Mouse (Mus musculus) limb, embryonic 13.5 days (tissue): Measurements from ENCODE around the gene Gabpb2. TPM values are rescaled to one million over a fixed set of nuclear protein-coding genes. Genes with fewer than 3 reads are reported as not detected.

Experiments
- ATAC-seq: fragments of 200-750 bp; cut with Nextera tagmentation; 2 replicates; pipeline ENCODE4 v1.8.0; 2017; ENCODE audit warnings: low read depth, moderate number of reproducible peaks, moderate TSS enrichment; ENCODE audit not compliant: low FRiP score
- H3K27ac ChIP-seq: fragments of 300-500 bp; sonication (generic); 2 replicates; pipeline ENCODE4 v1.5.1; 2015; ENCODE audit warnings: inconsistent platforms, mild to moderate bottlenecking, moderate library complexity
- H3K27me3 ChIP-seq: fragments of 300-500 bp; sonication (generic); 2 replicates; pipeline ENCODE4 v1.6.1; 2015; ENCODE audit warnings: mild to moderate bottlenecking, inconsistent platforms
- H3K36me3 ChIP-seq: fragments of 300-500 bp; sonication (generic); 2 replicates; pipeline ENCODE4 v1.6.1; 2015; ENCODE audit warnings: inconsistent platforms, mild to moderate bottlenecking, moderate library complexity
- H3K4me1 ChIP-seq: fragments of 300-500 bp; sonication (generic); 2 replicates; pipeline ENCODE4 v1.6.1; 2015; ENCODE audit warnings: inconsistent platforms
- H3K4me2 ChIP-seq: fragments of 300-500 bp; sonication (generic); replicated peaks from 2 replicates; pipeline ENCODE4 v1.6.1; 2015; ENCODE audit warnings: inconsistent platforms, mild to moderate bottlenecking, moderate library complexity
- H3K4me3 ChIP-seq: fragments of 300-500 bp; sonication (generic); 2 replicates; pipeline ENCODE4 v1.5.1; 2015; ENCODE audit warnings: moderate library complexity, mild to moderate bottlenecking, inconsistent platforms
- H3K9ac ChIP-seq: fragments of 300-500 bp; sonication (generic); 2 replicates; pipeline ENCODE4 v1.6.1; 2015; ENCODE audit warnings: mild to moderate bottlenecking, inconsistent platforms
- H3K9me3 ChIP-seq: fragments of 300-500 bp; sonication (generic); 2 replicates; pipeline ENCODE4 v1.6.1; 2016; ENCODE audit warnings: inconsistent platforms
- WGBS: fragments of 180-500 bp; shearing (Covaris S2); methylation state at CpG from one replicate; pipeline ENCODE4 v1.1.7; 2015; 5-methylcytosine and 5-hydroxymethylcytosine counted together
- polyA plus RNA-seq: library from polyadenylated mRNA; unstranded; fragments of >200 nt; fragmentation: Nextera tagmentation; extraction: Ambion mirVana; gene quantifications from 2 replicates; pipeline ENCODE4 v1.2.1, GENCODE M21; 2015

Gene Gabpb2
- polyA plus RNA-seq: 11.5 and 12.5 TPM in 2 replicates

DNA sequence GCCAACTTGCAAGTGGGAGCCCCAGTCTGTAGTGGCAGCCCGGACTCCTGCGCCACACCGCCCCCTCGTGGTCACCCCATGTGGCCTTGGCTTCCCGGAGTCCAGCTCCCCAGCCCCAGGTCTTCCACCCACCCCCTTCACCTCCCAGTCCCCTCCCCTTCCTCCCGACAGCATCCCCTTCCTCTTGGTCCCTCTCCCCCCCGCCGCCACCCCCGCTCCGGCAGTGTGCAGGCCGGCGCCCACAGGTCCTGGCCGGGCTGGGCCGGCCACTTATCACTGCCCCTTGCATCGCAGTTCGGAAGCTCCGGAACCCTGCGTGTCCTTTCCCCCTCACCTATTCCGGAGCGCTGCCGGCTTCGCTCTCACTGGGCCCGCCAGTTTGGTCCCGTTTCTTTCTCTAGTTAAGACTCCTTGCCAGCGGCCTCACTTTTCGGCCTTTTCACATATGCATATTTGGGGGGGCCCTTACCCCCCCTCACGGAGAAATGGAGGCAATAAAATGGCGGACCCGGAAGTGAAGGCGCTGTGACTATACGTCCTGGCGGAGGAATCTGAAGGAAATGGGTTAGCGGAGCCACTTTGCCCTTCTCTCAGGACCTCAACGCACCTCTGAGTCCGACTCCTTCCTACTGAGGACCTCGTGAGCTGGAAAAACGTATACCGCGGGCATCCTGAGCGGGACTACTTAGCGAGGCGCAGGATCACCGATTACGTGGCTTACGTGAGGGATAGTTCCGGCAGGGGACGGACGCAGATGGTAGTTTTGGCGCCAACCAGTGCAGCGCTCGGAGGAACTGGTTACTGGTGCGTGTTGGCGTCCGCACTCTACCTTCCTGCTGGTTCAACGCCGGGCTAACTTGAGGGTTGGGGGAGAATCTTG, at the start of gene Gabpb2:
Gene Gabpb2 (minus strand): TSS at position 662 of the 880 bp plus-strand sequence.
- peak; percentile 94 for ATAC-seq
- Histone ChIP-seq H3K9ac (peak within 1 kb of the TSS; percentile 92), H3K36me3 (peaks cover 50% of the 10 kb centered on the region), H3K9me3 (no peaks in the 10 kb centered on the region), H3K4me3 (peak within 1 kb of the TSS; percentile 70), H3K4me1 (peaks cover 13% of the 10 kb centered on the region), H3K27me3 (no peaks in the 10 kb centered on the region), H3K4me2 (peak within 1 kb of the TSS; percentile 71), H3K27ac (peak within 1 kb of the TSS; percentile 100)
- WGBS: under 1% methylated on average over 55 of the region's 56 CpGs

DNA sequence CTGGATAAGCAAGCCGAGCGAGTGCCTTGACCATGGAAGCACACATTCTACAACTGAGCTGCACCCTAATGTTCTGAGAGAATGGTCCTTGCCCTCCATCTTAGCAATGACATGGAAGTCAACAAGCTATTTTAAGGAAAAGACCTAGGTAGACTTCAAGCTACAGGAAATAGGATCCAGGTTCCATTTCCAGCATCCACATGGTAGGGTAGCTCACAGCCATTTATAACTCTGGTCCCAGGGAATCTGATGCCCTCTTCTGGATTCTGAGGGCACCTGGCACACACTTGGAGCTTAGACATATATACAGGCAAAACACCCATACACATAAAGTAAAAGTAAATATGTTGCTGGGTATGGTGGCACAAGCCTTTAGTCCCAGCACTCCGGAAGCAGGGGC, 48.3 kb upstream of the Gabpb2 start:
- 95% methylated on average over 3 of the region's 3 CpGs for WGBS
- Histone ChIP-seq H3K36me3 (peaks cover 78% of the 10 kb centered on the region), H3K4me3 (no peak overlapping the region), H3K9me3 (no peaks in the 10 kb centered on the region), H3K27ac (no peak overlapping the region), H3K4me2 (no peak overlapping the region), H3K27me3 (no peaks in the 10 kb centered on the region), H3K4me1 (no peaks in the 10 kb centered on the region), H3K9ac (no peak overlapping the region)
- ATAC-seq: no peak

DNA sequence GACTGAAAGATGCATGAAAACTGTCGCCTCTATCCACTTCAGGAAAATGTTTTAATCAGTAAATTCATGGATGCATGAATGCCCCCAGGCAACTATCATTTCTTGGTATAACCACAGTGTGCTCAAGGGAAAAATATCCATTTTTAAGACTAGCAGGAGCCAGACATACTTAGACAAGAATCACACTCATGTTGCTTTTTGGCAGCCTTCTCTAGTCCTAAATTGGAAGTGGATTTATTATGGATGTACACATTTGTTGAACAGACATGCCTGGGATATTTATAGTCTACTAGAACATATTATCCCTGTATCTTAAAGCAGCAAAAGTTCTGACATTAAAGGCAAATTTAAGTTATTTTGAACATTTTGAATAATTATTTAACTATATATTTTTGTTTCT, 47.0 kb upstream of the Gabpb2 start:
- Histone ChIP-seq H3K9me3 (no peaks in the 10 kb centered on the region), H3K27me3 (no peaks in the 10 kb centered on the region), H3K36me3 (peaks cover 85% of the 10 kb centered on the region), H3K9ac (no peak overlapping the region), H3K4me1 (no peaks in the 10 kb centered on the region), H3K4me3 (no peak overlapping the region), H3K27ac (no peak overlapping the region), H3K4me2 (no peak overlapping the region)
- WGBS: 88% methylated on average over 1 of the region's 1 CpGs
- ATAC-seq: no peak

DNA sequence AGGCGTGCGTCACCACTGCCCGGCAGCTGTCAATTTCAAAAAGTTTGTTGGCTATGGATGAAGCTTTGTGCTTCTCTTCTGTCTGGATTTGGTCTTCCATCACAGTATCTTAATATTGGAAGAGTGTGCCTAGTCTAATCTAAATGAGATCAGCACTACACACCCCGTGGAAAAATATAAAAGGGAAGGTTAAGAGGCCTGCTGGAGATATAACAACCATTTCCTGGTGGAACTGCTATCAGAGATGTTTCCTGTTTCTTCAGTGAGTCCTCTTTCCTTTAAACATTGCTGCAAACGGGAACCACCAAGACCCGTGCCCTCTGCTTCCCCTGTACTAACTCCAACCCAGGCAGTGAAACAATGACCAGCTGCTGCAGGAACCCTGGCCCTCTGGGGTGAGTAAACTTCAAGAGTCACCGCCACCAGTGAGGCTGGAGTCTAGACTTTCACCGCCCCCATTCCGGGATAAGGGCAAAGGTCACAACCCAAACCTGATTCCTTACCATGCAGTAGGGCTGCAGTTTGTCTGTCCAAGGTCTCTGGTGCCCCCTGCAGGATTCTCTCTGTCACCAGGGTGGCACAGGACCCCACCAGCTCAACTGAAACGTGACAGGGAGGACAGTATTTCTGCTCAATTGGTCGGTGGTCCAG, 45.5 kb upstream of the Gabpb2 start:
- Histone ChIP-seq H3K4me2 (no peak overlapping the region), H3K9me3 (no peaks in the 10 kb centered on the region), H3K9ac (no peak overlapping the region), H3K36me3 (peaks cover 85% of the 10 kb centered on the region), H3K27me3 (no peaks in the 10 kb centered on the region), H3K4me1 (no peaks in the 10 kb centered on the region), H3K4me3 (no peak overlapping the region), H3K27ac (no peak overlapping the region)
- WGBS: 47% methylated on average over 11 of the region's 11 CpGs
- no peak for ATAC-seq

DNA sequence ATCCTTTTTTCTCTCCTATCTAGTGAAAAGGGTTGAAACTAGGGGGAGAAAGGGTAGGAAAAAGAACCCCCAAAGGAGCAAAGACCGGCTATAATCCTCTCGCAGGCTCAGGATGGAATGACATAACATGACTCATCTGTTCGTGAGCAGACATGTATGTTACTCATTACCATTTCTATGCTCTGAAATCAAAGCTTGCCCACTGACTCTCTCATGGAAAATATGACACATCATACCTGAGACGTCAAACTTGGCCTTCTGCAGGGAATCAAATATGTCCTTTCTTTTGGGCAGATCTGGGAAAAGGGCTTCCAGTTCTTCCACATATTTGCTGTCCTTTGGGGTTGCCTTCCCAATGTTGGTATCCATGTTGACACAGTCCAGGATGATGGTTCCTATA, 44.3 kb upstream of the Gabpb2 start:
- no peaks in the 10 kb centered on the region for H3K9me3 ChIP-seq
- ATAC-seq: no peak
- no peak overlapping the region for H3K27ac ChIP-seq
- peaks cover 85% of the 10 kb centered on the region for H3K36me3 ChIP-seq
- H3K4me1 ChIP-seq: no peaks in the 10 kb centered on the region
- no peak overlapping the region for H3K4me3 ChIP-seq
- 90% methylated on average over 4 of the region's 4 CpGs for WGBS
- no peaks in the 10 kb centered on the region for H3K27me3 ChIP-seq
- H3K9ac ChIP-seq: no peak overlapping the region
- no peak overlapping the region for H3K4me2 ChIP-seq

DNA sequence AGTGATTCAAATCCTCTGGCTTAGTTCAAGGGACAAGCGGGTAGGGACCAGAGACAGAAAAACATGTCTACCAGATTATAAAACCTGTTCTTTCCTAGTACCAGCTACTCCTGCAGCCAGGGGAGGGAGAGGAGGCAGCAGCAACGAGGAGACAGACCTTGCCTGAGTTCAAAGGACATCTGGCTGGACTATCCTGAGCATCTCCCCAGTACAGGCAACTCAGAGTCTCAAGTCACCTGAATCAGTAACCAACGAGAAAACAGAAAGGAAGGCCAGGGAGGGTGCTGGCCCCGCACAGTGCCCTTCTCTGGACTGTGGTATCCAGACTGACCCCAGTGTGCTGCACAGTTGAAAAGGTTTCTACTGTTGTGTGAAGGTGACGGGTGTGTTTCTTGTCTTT, 39.2 kb upstream of the Gabpb2 start:
- H3K27ac ChIP-seq: no peak overlapping the region
- no peaks in the 10 kb centered on the region for H3K4me1 ChIP-seq
- no peak overlapping the region for H3K4me3 ChIP-seq
- WGBS: 79% methylated on average over 5 of the region's 5 CpGs
- no peak overlapping the region for H3K4me2 ChIP-seq
- H3K36me3 ChIP-seq: peaks cover 91% of the 10 kb centered on the region
- H3K9me3 ChIP-seq: no peaks in the 10 kb centered on the region
- no peak for ATAC-seq
- no peak overlapping the region for H3K9ac ChIP-seq
- H3K27me3 ChIP-seq: no peaks in the 10 kb centered on the region

DNA sequence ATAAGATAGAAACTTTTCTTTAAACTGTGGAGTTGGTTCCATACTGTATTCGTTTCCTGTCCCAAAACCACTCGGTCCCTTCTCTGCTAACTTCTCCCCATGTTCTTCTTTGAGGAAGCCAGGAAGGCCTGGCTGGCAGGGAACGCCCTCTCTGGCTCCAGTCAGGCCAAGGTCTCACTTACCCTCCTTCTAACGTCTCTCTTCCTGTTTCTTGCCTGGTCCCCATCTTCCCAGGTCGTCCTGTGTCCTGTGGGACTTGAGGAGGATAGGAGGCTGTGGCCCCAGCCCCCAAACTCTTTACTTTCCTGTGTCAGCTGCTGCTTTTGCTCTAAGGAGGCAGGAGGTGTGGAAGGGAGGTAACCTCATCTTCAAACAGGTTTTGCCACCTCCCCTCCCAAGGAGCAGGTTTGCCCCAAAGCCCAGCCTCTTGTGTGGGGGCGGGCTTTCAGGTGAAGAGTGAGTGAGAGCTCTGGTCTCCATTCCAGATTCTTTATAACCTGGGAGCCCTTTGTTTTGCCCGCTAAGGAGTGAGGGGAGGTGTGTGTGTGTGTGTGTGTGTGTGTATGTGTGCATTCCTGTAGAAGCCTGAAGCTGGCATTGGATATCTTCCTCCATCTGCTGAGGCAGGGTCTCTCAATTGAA, 33.2 kb upstream of the Gabpb2 start, which contains the start of gene Bnipl:
Gene Bnipl (minus strand): TSS at position 411 of the 642 bp plus-strand sequence.
- Histone ChIP-seq H3K4me1 (0 out of 2 replicates have a peak, but pooled peaks cover 7% of the 10 kb centered on the region), H3K36me3 (peaks cover 45% of the 10 kb centered on the region), H3K9me3 (no peaks in the 10 kb centered on the region), H3K4me3 (no peak within 1 kb of the TSS), H3K27ac (no peak within 1 kb of the TSS), H3K9ac (no peak within 1 kb of the TSS), H3K4me2 (0 out of 2 replicates have a peak within 1 kb of the TSS, but pooled peaks have one; percentile 12), H3K27me3 (no peaks in the 10 kb centered on the region)
- 46% methylated on average over 7 of the region's 7 CpGs for WGBS
- 0 out of 2 replicates have a peak, but pooled peaks have one; percentile 36 for ATAC-seq

DNA sequence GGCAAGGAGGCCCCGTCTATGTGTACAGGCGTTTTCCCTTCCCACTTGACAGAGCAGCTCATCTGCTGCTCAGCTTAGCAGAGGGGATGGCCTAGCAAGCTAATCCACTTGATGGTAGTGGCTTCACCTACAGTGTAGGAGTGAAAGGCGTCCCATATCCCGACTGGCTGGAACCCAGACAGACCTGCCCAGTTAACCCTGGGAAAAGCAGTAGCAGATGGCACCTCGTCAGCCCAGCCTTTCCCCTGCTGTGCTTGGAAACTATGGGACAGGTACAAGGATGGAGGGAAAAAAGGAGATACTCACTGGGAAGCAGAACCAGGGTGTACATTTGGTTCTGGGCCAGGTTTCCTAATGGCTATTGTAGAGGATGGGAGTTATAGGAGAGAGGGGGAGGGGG, 32.6 kb upstream of the Gabpb2 start:
- ATAC-seq: no peak
- Histone ChIP-seq H3K36me3 (peaks cover 42% of the 10 kb centered on the region), H3K9ac (no peak overlapping the region), H3K9me3 (no peaks in the 10 kb centered on the region), H3K27ac (no peak overlapping the region), H3K4me2 (no peak overlapping the region), H3K4me3 (no peak overlapping the region), H3K27me3 (no peaks in the 10 kb centered on the region), H3K4me1 (0 out of 2 replicates have a peak, but pooled peaks cover 7% of the 10 kb centered on the region)
- 67% methylated on average over 5 of the region's 5 CpGs for WGBS

DNA sequence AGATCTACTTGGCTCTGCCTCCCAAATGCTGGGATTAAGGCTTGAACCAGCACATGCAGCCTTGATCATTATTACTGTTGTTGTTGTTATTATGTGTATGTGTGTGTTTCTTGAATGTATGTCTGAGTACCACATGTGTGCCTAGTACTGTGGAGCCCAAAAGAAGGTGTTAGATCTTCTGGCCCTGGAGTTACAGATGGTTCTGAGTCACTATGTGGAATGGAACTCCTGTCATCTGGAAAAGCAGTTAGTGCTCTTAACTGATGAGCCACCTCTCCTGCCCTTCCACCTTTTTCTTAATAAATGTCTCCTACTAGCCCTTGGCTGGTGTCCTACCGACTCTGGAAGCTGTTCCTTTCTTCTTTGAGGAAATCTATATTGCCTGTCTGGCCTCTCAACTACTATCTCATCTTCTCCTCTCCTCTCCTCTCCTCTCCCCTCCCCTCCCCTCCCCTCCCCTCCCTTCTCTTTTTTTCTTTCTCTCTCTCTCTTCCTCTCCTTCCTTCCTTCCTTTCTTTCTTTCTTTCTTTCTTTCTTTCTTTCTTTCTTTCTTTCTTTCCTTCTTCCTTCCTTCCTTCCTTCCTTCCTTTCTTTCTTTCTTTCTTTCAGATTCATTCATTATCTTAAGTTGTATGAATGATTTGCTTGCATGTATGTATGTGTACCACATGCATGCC, 30.1 kb upstream of the Gabpb2 start:
- Histone ChIP-seq H3K9me3 (no peaks in the 10 kb centered on the region), H3K27ac (no peak overlapping the region), H3K36me3 (peaks cover 21% of the 10 kb centered on the region), H3K27me3 (no peaks in the 10 kb centered on the region), H3K4me1 (0 out of 2 replicates have a peak, but pooled peaks cover 7% of the 10 kb centered on the region), H3K9ac (no peak overlapping the region), H3K4me2 (no peak overlapping the region), H3K4me3 (no peak overlapping the region)
- ATAC-seq: no peak
- WGBS: 78% methylated on average over 1 of the region's 1 CpGs

DNA sequence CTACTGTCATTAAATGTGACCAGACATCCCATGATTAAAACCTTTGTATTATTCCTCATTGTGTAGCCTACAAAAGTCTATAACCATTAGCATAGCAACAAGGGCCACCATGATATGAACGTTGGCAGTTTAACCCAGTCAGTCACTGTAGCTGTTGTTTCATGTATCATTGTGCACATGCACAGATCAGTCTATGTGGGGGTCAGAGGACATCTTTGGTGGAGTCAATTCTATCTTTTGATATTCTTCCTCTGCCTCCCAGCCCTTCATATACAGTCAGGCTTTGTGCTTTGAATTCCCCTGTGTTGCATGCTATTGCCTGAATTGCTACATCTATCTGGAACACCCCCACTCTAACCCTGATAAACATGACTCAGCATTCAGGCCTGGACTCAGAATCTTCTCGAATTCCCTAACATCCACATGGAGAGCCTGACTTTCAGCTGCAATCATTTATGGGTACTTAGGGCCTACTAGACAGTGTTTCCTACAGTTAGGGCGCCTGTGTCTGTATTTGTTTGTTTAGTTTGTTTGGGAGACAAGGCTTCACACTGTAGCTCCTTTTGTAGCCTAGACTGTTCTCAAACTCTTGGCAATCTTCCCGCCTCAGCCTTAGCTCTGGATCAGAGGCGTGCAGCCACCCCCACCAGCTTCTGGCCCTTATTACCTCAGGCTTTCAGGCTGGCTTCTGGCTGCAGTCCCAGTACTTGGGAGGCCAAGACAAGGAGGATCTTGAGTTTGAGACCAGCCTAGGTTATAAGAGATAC, 28.9 kb upstream of the Gabpb2 start:
- peaks cover 13% of the 10 kb centered on the region for H3K36me3 ChIP-seq
- H3K4me2 ChIP-seq: no peak overlapping the region
- H3K9ac ChIP-seq: no peak overlapping the region
- no peak overlapping the region for H3K27ac ChIP-seq
- no peaks in the 10 kb centered on the region for H3K27me3 ChIP-seq
- no peak overlapping the region for H3K4me3 ChIP-seq
- no peak for ATAC-seq
- WGBS: 84% methylated on average over 5 of the region's 5 CpGs
- 0 out of 2 replicates have a peak, but pooled peaks cover 7% of the 10 kb centered on the region for H3K4me1 ChIP-seq
- no peaks in the 10 kb centered on the region for H3K9me3 ChIP-seq

DNA sequence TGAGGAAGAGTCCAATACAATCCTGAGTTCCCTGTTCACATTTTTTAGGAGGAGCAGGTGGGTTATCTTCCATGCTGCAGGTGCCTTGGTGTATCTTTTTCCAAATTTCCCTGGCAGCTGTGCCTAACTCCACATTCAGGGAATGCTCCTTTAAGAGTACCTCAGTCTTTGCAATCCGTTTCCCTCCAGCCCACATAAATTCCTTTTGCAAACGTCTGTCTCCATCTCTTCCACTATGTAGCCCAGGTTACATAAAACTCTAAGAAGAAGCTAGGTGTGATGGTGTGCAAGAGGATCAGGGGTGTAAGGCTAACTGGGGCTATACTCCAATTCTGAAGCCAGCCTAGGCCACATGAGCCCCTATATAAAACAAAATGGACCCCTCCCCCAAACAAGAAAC, 25.4 kb upstream of the Gabpb2 start:
- Histone ChIP-seq H3K4me3 (no peak overlapping the region), H3K27ac (no peak overlapping the region), H3K9ac (no peak overlapping the region), H3K4me1 (peaks cover 8% of the 10 kb centered on the region; the same call in 1 of the 2 replicates), H3K27me3 (no peaks in the 10 kb centered on the region), H3K9me3 (no peaks in the 10 kb centered on the region), H3K4me2 (no peak overlapping the region), H3K36me3 (peaks cover 17% of the 10 kb centered on the region)
- 67% methylated on average over 2 of the region's 2 CpGs for WGBS
- ATAC-seq: no peak
